Mouse (Mus musculus) cerebellum, postnatal 10 days (tissue): ENCODE measurements around the gene Map2k5.
A peak's percentile ranks its signal among the peaks of the same experiment; 100 is the strongest.

Experiments
- DNase-seq, 2 experiments: peaks; one replicate each; pipeline ENCODE4 v3.0.0; 2021; ENCODE audit warnings: mixed read lengths in 2 of 2

The Map2k5 gene

DNA sequence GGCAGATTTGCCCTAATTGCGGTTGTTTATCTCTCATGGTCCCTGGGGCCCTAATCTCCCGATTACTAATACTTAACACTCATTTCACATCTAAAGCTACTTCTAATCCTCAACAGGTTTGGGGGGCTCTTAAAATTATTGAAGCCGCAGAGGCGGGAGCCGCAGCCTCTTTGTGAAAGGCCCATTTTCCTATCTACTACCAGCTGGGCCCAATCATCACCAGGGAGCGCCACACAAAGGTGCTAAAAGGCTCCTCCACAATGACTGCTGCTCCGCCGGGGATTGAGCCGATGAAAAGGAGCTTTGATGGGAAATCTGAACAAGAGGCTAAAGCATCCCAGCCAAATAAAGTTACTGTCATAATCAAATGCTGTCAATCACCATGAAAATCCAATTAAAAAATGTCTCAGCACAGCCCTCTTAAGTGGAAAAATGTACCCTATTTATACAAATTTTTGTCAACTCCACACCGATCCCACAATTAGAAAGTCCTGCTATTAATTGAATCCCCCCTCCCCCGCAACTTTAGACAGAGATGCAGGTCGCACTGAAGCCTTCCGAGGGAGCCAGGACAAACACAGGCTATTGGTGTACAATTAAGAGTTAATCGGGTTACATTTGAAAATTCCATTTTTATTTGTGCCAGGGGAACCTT lies 195.3 kb downstream of the Map2k5 start:
- no peak for DNase-seq

DNA sequence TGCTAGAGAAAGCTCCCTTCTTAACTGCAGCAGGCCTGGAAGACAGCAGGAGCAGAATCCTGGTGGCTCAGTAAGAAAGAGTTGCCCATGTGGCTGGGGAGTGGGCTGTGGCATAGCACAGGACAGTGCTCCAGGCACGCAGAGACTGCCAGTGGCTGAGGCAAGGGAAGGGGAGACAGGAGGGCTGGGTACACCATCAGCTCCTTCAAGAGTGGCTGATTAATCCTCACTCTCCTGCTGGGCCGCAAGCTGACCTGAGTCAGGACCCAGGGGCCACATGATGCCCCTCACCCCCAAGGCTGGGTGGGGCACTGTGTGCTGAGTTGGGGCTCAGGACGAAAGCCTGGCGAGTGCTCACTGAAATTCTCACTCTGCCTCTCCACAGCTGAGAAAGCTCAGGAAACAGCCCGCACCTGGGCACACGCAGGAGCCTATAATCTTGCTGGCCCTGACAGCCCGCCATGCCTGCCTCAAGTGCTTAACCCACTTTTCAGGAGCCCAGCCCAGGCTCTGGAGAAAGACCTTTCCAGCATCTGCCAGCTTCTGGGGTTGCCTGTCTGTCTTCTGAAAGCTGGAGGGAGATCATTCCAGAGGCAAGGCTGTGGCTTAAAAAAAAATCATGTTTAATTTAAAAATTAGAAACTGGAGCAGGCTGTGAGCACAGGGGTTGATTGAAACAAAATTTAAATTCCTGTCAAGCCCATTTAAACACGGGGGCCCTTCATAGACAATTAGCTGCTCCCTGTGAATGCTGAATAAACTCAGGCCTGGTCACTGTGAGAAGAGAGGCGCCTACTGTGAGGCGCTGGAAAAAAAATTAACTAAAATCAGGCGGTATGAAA lies 196.1 kb downstream of the Map2k5 start:
- no peak for DNase-seq

DNA sequence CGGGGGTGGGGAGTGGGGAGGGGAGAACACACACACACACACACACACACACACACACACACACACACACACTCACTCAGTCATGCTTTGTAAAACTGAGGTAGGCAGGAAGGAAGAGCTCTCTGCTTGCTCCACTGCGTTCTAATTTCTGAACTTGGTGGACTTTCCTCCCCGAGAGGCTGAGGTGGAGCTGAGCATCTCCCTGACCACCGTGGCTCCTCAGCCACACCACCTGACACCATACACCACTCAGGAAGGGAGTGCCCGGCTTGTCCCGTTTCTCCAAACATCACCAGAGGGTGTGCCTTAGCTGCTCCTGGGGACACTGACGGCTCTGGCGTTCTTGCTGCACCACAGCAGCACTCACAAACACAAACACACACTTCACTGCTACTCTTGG lies 199.4 kb downstream of the Map2k5 start:
- no peak for DNase-seq

DNA sequence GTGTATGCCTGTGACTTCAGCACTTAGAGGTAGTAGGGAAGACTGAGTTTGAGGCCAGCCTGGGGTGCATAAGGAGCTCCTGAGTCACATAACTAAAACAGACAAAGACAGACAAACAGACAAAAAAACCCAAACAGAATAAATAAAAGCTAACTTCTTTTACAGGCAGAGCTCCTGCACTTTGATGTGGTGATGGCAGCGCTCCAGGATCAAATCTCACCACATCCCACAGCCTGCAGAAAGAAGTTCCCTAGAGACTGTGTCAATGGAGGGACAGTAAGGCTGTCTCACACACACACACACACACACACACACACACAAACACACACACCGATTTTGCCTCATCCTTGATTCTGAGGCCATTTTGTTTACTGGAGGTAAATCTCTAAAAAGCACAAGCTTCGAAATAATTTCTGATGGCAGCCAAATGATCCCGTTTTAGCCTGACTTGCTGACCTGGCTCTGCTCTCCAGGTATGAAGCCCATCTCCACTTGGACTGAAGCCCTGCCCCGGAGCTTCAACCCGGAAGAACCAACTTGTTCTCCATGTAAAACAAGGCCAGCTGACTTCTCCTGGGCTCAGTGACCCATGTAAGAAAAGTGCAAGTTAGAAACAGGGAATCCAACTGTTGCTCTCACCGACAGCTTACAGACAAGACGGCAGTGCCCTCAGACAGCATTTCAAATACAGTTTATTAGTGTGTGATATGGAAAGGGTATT lies 203.5 kb downstream of the Map2k5 start:
- no peak for DNase-seq

DNA sequence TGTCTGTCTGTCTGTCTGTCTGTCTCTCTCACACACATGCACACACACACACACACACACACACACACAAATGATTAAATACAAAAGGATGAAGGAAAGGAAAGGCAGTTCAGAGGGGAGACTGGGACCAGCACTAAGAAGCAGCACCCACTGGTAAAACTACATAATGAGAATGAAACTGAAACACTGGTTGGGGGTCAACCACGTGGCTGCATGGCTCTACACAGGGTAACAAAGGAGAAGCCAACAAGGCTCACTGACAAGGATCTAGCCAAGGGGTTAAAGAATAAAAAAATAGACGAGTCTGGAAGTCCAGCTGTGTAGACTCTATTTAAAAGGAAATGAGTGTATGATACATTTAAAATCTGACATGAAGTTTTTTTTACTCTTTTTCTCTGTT lies 205.8 kb downstream of the Map2k5 start:
- no peak for DNase-seq

DNA sequence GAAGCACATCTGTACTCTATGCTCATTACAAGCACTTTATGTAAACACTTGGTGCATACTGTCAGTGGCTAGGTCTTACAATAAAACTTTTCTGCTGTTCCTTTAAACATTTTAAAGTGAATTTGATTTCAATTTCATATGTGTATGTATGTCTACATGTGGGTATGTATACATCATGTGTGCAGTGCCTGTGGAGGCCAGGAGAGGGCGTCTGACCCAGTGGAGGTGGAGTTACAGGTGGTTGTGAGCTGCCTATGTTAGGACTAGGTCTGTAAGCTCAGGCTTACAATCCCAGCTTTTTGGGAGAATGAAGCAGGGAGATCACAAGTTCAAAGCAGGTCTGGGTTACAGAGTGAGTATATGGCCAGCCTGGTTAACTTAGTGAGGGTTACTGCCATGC lies 208.6 kb downstream of the Map2k5 start:
- no peak for DNase-seq

DNA sequence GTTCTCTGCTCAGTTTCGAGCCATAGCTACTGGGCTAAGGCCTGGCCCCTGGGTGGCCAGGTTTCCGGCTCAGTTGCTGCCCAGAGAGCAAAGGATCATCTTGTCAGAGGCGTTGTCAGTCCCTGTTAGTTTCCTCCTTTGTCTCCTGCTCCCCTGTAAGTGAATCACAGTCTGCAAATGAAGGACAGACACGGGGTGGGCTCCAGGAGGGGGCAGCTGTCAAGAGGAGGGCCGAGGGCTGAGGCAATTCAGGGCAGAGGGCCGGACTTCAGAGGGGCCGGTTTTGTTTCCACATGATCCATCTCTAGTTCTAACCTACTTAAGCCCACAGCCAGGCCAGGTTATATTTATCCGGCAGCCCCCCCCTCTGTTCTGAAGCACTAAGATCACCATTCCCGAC lies 212.6 kb downstream of the Map2k5 start:
- no peak for DNase-seq

DNA sequence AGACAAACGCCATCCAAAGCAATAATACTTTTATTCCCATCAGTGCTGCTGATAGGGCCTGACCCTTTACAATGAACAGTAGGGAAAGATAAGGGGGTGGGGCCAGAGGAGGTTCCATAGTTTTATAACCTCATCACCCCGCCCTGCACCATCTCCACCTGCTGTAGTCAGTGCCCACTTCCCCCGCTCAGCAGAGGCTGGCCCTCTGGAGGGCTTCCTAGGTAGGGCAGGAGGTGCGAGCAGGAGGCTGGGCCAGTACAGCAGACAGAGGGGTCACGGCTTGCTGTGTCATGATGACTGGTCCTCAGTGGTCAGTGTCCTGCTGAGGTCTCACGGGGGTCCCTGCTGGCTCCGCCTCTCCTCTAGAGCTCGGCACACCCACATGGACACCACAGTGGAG lies 213.9 kb downstream of the Map2k5 start:
- DNase-seq, result no peak

DNA sequence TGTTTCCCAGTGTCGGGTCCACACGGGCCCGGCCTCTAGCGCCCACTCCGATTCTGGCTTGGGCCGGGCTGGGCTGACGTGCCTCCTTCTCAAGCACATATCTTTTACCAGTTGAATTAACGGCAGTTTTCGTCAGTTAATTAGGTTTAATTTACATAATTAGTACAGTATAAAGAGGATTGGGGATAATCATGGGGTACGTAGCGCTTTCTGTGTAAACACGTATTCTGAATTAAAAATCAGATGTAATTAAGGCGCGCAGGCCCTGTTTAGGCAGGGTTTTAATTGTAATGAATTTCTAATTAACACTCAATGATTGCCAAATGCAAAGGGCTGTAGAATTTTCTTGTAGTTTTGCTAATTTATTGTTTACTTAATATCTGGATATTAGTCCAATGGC lies 225.8 kb downstream of the Map2k5 start:
- DNase-seq, result no peak

DNA sequence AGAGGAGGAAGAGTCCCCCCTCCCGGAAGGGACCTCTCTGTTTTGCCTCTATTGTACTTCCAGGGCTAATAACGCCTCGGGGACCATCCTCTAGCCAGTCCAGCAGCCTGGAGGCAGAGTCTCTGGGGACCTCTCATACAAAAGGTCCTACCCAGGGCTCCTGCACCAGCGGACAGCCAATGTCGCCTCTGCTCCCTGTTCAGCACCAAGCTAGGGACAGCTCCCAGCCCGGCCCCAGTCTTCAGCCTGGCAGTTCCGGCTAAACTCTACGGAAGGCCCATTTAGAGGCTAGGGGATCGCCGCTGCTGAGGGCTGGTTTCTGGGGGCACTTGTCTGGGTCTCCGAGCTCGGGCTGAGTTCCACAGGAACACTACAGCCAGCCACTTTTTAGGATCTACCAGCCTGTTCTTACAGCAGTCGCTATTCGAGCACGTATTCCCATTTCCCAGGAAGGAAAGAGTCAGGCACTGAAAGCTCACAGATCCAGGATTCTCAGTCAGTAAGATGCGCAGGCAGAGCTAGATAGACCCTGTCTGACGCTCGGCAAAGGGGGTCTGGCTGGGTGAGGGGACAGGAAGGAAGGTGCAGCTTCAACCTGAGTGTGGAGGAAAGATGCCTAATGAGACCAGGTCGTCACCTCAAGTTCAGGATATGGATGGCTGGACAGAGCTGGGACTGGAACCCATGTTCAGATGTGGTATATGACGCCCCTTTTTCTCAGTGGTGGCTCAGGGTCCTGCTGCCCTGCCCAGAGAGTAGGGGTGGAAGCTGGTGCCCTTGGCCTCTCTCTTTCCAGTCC lies 226.4 kb downstream of the Map2k5 start:
- peak; percentile 50 to 59 for DNase-seq

DNA sequence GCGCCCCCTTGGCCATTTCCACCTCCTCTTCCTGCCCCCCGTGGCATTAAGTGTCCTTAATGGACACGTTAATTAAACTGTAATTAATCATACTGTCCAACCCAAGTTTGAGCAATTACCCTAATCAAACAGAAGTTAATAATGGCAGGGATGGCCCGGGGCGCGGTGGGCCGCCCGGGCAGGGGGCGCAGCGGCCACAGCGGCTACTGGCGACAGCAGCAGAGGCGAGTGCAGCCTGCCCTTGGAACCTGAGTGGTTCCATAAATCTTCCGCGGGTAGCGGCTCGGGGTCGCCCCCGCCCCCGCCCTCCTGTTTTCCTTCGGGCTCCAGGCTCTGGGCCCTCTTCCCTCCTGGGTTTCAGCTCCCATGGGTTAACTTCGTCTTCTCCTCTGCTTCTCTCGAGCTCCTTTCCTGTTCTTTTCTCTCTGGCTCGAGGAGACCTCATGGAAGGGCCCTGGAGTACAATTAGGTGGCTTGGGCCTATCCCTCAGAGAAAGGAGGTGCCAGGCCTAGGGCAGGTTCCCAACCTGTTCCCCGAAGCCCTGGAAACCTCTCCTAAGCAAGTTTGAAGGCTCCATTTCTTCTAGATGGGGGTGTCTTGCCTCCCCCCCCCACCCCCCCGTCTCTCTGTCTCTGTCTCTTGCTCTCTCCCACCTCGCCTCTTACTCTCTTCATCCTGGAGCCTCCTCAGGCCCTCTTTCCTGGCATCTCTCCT lies 227.5 kb downstream of the Map2k5 start:
- peak; percentile 13 to 15 for DNase-seq

DNA sequence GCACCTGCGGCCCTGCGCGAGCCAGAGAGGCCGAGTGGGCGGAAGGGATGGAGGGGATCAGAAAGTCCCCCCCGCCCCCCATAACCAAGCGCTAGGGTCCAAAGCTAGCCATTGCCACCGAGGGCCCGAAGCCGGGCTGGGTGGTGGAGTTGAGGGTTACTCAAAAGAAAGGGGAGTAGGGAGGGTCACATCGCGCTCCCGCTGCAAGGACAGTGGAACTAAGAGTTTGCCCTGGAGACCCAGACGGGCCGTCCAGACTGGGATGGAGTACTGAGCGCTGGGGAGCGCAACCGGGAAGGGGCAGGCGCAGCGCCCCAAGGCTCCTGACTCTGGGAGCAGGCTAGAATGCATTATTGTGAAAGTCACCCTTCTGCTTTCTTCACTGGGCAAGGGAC lies 228.3 kb downstream of the Map2k5 start:
- DNase-seq, result peak; percentile 24 to 33

DNA sequence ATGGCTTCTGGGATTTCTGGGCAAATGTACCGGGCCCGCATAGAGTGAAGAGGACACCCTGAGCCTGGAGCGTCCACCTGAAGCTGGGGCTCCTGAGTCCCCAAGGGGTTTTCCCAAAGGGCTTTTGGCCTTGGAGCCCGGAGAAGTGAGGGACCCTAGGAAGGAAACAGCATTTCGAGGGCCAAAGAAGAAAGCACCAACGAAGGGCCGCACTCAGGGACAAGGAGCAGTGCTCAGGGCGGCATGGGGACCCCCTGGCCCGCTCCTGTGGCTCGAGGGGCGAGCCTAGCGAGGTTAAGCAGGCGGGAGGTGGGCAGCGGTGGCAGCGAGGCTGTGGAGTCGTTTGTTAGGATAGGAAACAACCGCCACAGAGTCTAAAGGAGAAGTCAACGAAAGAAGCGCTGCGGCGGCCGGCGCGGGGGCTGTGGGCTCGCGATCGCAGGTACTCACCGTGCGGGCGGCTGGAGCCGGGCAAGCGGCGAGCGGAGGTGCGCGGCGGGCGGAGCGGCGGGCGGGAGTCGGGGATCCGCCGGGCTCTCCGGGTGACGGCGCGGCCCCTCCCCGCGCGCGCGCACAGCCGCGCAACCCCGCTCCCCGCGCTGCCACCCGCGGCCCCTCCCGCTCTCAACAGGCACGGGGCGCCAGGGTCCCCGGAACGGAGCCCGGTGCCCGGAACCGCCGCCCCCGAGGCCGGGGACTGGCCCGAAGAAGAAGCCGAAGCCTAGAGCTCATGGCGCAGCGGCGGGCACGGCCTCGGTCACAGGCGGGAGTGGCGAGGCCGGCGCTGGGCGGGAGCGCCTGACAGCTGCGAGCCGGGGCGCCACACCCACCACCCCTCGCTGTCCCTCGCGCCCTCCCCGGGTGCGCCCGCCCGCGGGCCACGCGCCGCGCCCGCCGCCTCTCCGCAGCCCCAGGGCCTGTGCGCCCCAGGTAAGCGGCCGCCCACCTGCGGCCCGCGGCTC lies 229.0 kb downstream of the Map2k5 start, which contains the start of gene Skor1:
Gene Skor1, minus strand, starts transcription at position 552 of the 962 bp plus-strand sequence.
- peak; percentile 50 to 62 for DNase-seq

DNA sequence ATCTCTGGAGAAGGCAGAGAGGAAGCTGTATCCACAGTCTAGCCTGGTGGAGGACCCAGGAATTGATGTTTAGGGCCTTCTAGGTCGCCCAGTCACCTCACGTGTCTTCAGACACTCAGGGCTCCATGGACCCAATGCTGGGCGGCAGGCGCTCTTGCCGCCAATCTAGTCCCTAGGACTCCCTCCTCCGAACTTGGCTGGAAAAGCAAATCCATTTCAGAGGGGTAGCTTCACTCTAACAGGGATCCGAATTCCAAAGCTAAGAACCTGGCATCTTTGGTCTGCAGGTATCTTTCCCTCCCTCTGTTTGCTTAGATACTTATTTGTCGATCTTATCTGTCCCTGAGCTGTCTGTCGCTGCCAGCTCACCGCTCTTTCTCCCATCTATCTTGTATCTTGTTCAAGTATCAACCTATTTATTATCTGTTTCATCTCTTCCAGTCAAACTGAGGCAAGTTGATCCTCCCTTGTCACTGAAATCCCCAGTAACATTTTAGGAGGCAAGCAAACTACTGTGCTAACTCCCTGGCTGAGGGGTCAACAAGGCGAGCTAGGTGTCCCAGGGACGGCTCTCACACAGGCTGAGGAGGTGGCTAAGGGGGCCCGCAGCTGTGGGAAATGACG lies 229.8 kb downstream of the Map2k5 start:
- peak; percentile 26 to 42 for DNase-seq

DNA sequence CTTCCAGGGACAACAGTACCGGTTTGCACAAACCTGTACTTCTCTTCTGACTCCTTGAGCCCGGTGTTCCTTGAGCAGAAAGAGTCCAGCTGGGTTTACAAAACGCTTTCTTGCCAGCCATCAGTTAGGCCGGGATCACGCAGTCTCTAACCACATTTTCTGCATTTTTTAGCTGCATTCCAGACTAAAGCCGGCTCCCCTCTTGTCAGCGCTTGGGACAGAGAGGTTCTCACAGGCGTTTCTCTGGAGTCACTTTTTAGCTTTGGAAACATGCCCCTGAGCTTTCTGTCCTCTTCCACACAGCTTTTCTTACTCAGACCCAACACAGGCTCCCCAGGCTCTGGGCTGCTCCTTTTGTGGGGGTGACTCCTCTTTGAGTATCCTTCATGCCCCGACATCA lies 230.4 kb downstream of the Map2k5 start:
- DNase-seq, result no peak

DNA sequence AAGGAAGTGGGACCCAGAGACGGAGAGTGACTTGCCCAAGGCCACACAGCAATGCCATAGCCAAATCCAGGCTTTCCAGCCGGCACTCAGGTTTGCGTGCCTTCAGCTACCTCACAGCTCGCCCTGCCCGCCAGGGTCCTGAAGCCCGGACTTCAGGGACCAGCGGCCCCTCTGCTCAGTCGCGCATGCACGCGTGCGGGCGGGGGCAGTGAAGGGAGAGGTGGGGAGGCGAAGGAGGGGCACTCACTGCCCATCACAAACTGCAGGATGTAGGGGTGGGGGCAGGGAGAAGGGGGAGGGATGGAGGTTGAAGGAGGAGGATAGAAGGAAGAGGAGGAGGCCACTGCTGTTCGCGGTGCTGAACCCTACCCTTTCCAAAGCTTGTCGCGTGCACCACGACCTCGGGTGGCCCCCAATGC lies 230.8 kb downstream of the Map2k5 start:
- peak; percentile 50 to 65 for DNase-seq

DNA sequence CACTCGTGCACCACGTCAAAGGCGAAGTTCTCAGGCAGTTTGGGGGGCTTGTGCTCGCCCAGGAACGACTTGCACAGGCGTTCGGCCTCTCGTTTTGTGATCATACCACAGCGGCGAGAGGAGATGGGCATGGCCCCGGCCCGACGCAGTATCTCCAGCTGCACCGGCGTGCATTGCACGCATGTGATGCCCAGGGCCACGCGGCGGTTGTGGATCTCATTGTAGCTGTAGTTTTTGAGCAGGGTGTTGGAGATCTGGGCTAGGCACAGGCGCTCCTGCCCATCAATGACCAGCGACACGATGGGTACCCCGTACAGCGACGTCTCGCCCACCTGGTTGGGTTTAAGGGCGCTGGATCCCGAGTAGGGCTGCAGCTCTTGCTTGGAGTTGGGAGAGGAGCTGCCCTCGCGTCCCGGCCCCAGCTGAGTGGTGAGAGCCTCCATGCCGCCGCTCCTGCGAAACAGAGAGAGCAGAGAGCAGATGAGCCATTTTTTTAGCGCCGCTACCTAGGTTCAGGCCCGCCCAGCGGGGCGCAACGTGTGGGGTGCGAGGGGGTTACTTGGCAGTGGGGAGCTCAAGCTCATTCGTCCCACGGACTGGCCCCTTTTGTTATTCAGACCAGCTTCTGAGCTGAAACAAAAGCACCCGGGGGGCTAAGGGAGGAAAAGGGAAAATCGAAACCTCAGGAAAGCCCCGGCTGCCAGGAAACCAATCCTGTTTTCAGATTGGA lies 231.4 kb downstream of the Map2k5 start:
- peak in 1 of 2 experiments; percentile 48 for DNase-seq

DNA sequence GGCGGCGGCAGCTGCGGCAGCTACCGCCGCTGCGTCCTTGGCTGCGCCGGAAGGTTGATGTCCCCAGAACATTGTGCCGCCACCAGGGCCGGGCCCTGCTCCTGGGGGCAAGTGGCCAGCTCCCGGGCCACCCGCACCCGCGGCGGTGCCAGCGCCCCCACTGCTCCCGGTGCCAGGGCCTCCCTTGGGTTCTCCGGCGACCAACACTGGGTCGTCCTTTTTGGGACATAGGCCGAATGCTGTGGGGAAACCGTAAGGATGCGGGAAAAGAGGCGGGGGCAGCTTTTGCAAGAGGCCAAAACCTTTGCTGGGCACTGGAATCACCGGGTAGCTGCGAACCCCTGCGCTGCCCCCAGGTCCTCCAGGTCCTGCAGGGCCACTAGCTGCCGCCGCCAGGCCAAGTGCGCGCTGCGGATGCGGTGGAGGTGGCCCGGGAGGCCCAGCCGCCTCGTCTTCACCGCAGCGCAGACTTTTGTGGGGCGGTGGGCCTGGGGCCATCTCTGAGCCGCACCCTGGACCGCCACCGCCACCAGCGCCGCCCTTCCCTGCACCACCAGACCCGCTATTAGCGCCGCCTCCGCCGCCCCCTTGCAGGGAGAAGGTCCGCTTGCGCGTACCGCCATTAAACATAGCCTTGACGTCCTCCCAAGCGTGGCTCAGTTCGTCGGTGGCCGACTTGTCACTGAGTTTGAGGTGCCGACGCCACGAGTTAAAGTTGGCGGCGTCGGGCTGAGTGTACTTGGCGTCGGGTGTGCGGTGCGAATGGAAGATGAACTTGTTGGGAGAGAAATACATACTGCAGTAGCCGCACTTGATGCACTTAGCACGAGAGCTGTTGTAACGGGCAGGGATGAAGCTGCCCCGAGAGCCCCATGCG lies 232.2 kb downstream of the Map2k5 start:
- DNase-seq, result peak; percentile 46 to 57
